Mouse (Mus musculus) hindbrain, embryonic 16.5 days (tissue): ENCODE measurements at regions not wholly inside any gene's neighbourhood (a gene's known extent, or its start where the extent isn't known, plus 50 kb on each side); places are given as distances from the start of the nearest gene placed in this dataset.

Experiments used
- ATAC-seq: fragments of 200-750 bp; cut with Nextera tagmentation; 2 replicates; pipeline ENCODE4 v1.8.0; 2017; ENCODE audit warnings: moderate TSS enrichment, moderate library complexity
- H3K27ac ChIP-seq: fragments of 300-500 bp; sonication (generic); 2 replicates; pipeline ENCODE4 v1.5.1; 2014; ENCODE audit warnings: low read depth, mild to moderate bottlenecking, control low read depth, low read length, moderate library complexity
- H3K27me3 ChIP-seq: fragments of 300-500 bp; sonication (generic); replicated peaks from 2 replicates; pipeline ENCODE4 v1.6.1; 2014; ENCODE audit warnings: low read length; ENCODE audit not compliant: control insufficient read depth, insufficient read depth
- H3K36me3 ChIP-seq: fragments of 300-500 bp; sonication (generic); 2 replicates; pipeline ENCODE4 v1.6.1; 2014; ENCODE audit warnings: mild to moderate bottlenecking, low read length, moderate library complexity, mixed read lengths; ENCODE audit not compliant: control insufficient read depth, insufficient read depth
- H3K4me1 ChIP-seq: fragments of 300-500 bp; sonication (generic); 2 replicates; pipeline ENCODE4 v1.6.1; 2014; ENCODE audit warnings: low read depth, low read length; ENCODE audit not compliant: control insufficient read depth, insufficient read depth
- H3K4me2 ChIP-seq: fragments of 300-500 bp; sonication (generic); 2 replicates; pipeline ENCODE4 v1.6.1; 2014; ENCODE audit warnings: mild to moderate bottlenecking, low read length, control low read depth, moderate library complexity
- H3K4me3 ChIP-seq: fragments of 300-500 bp; sonication (generic); 2 replicates; pipeline ENCODE4 v1.5.1; 2014; ENCODE audit warnings: mild to moderate bottlenecking, low read length, control low read depth, moderate library complexity
- H3K9ac ChIP-seq: fragments of 300-500 bp; sonication (generic); 2 replicates; pipeline ENCODE4 v1.6.1; 2014; ENCODE audit warnings: low read depth, mild to moderate bottlenecking, control low read depth, low read length, moderate library complexity
- H3K9me3 ChIP-seq: fragments of 300-500 bp; sonication (generic); 2 replicates; pipeline ENCODE4 v1.6.1; 2014; ENCODE audit warnings: mild to moderate bottlenecking, low read length, moderate library complexity; ENCODE audit not compliant: control insufficient read depth
- WGBS: fragments of 180-500 bp; shearing (Covaris S2); extraction: QIAGEN DNeasy Blood & Tissue Kit; methylation state at CpG from one replicate; pipeline ENCODE4 v1.1.7; 2014; 5-methylcytosine and 5-hydroxymethylcytosine counted together

GRCm38 (mm10) chr1:75725329-75725728 lies 179.3 kb downstream of the Slc4a3 start:
- Histone ChIP-seq H3K4me2 (no peak overlapping the region), H3K9ac (no peak overlapping the region), H3K4me1 (no peaks in the 10 kb centered on the region), H3K27ac (no peak overlapping the region), H3K36me3 (no peaks in the 10 kb centered on the region), H3K4me3 (no peak overlapping the region), H3K27me3 (no peaks in the 10 kb centered on the region), H3K9me3 (no peaks in the 10 kb centered on the region)
- 62% methylated on average over 2 of the region's 2 CpGs for WGBS
- ATAC-seq: no peak

GRCm38 (mm10) chr1:75728859-75729258 lies 182.8 kb downstream of the Slc4a3 start:
- no peak for ATAC-seq
- 62% methylated on average over 2 of the region's 2 CpGs for WGBS
- Histone ChIP-seq H3K27ac (no peak overlapping the region), H3K36me3 (no peaks in the 10 kb centered on the region), H3K4me2 (no peak overlapping the region), H3K4me3 (no peak overlapping the region), H3K9ac (no peak overlapping the region), H3K27me3 (no peaks in the 10 kb centered on the region), H3K9me3 (no peaks in the 10 kb centered on the region), H3K4me1 (no peaks in the 10 kb centered on the region)

- 57% methylated on average over 4 of the region's 4 CpGs for WGBS
- ATAC-seq: no peak
- H3K27me3 ChIP-seq: no peaks in the 10 kb centered on the region
- H3K9me3 ChIP-seq: no peaks in the 10 kb centered on the region
- H3K27ac ChIP-seq: no peak overlapping the region
- H3K4me1 ChIP-seq: no peaks in the 10 kb centered on the region
- no peak overlapping the region for H3K4me3 ChIP-seq
- H3K36me3 ChIP-seq: no peaks in the 10 kb centered on the region
- no peak overlapping the region for H3K9ac ChIP-seq
- no peak overlapping the region for H3K4me2 ChIP-seq
Observed at GRCm38 (mm10) chr1:75733791-75734190, 187.7 kb downstream of the Slc4a3 start.

- no peak overlapping the region for H3K4me2 ChIP-seq
- H3K36me3 ChIP-seq: no peaks in the 10 kb centered on the region
- no peaks in the 10 kb centered on the region for H3K4me1 ChIP-seq
- H3K27me3 ChIP-seq: no peaks in the 10 kb centered on the region
- H3K9ac ChIP-seq: no peak overlapping the region
- WGBS: 70% methylated on average over 5 of the region's 5 CpGs
- no peaks in the 10 kb centered on the region for H3K9me3 ChIP-seq
- no peak overlapping the region for H3K4me3 ChIP-seq
- H3K27ac ChIP-seq: no peak overlapping the region
- no peak for ATAC-seq
Observed at GRCm38 (mm10) chr1:75738651-75739050, 192.6 kb downstream of the Slc4a3 start.

GRCm38 (mm10) chr1:75749665-75750221 lies 203.7 kb downstream of the Slc4a3 start:
- Histone ChIP-seq H3K9me3 (no peaks in the 10 kb centered on the region; the same call in 1 of the 2 replicates), H3K27me3 (no peaks in the 10 kb centered on the region), H3K4me1 (no peaks in the 10 kb centered on the region), H3K4me3 (no peak overlapping the region), H3K4me2 (no peak overlapping the region), H3K27ac (no peak overlapping the region), H3K36me3 (no peaks in the 10 kb centered on the region), H3K9ac (no peak overlapping the region)
- WGBS: 24% methylated on average over 10 of the region's 10 CpGs
- ATAC-seq: no peak; the same call in 1 of the 2 replicates

GRCm38 (mm10) chr1:75772131-75772530 lies 226.1 kb downstream of the Slc4a3 start:
- WGBS: 69% methylated on average over 5 of the region's 5 CpGs
- no peaks in the 10 kb centered on the region for H3K9me3 ChIP-seq
- no peak overlapping the region for H3K4me3 ChIP-seq
- no peak overlapping the region for H3K4me2 ChIP-seq
- no peak overlapping the region for H3K27ac ChIP-seq
- H3K9ac ChIP-seq: no peak overlapping the region
- no peaks in the 10 kb centered on the region for H3K4me1 ChIP-seq
- no peaks in the 10 kb centered on the region for H3K27me3 ChIP-seq
- no peaks in the 10 kb centered on the region for H3K36me3 ChIP-seq
- ATAC-seq: no peak

GRCm38 (mm10) chr1:75773014-75773413 lies 226.9 kb downstream of the Slc4a3 start:
- Histone ChIP-seq H3K27me3 (no peaks in the 10 kb centered on the region), H3K36me3 (no peaks in the 10 kb centered on the region), H3K4me3 (no peak overlapping the region), H3K4me1 (no peaks in the 10 kb centered on the region), H3K9ac (no peak overlapping the region), H3K4me2 (no peak overlapping the region), H3K27ac (no peak overlapping the region), H3K9me3 (no peaks in the 10 kb centered on the region)
- WGBS: 66% methylated on average over 5 of the region's 5 CpGs
- no peak for ATAC-seq

- no peaks in the 10 kb centered on the region for H3K36me3 ChIP-seq
- H3K4me3 ChIP-seq: no peak overlapping the region
- H3K4me2 ChIP-seq: no peak overlapping the region
- no peak overlapping the region for H3K9ac ChIP-seq
- H3K9me3 ChIP-seq: no peaks in the 10 kb centered on the region
- 26% methylated on average over 8 of the region's 8 CpGs for WGBS
- H3K27ac ChIP-seq: no peak overlapping the region
- no peaks in the 10 kb centered on the region for H3K4me1 ChIP-seq
- H3K27me3 ChIP-seq: no peaks in the 10 kb centered on the region
- ATAC-seq: no peak
Observed at GRCm38 (mm10) chr1:75778889-75779288, 232.8 kb downstream of the Slc4a3 start.

GRCm38 (mm10) chr1:75783206-75783605 lies 237.1 kb downstream of the Slc4a3 start:
- no peaks in the 10 kb centered on the region for H3K36me3 ChIP-seq
- WGBS: 16% methylated on average over 2 of the region's 2 CpGs
- ATAC-seq: no peak

More at GRCm38 (mm10) chr1:75783206-75783605, 237.1 kb downstream of the Slc4a3 start:
- Histone ChIP-seq H3K27me3 (no peaks in the 10 kb centered on the region), H3K9me3 (no peaks in the 10 kb centered on the region), H3K4me1 (no peaks in the 10 kb centered on the region), H3K4me3 (no peak overlapping the region), H3K27ac (no peak overlapping the region), H3K4me2 (no peak overlapping the region), H3K9ac (no peak overlapping the region)
